Mouse (Mus musculus): Measurements from ENCODE around the gene Pnlip.

Gene Pnlip

DNA sequence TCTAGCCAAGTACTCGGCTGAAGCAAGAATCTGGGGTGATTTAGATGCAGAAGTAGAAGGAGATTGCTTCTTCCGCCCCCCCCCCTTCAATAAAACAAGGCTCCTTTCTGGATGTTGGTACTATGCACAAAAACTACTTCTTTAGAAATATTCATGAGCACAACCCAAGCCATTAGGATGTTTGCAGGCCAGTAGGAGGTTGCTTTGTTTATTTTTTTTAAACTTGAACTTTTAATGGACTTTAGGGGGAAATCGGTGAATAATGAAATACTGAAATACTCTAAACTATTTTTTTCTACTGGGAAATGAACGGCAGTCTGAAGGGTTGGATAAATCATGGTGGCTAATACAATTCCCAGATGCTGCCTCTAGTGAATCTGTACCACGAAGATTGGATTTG, at the start of gene Pnlip:
Pnlip (plus strand) TSS at position 301 of the 400 bp plus-strand sequence.
- no peak for DNase-seq (ENCODE audit: low read depth, low spot score)

DNA sequence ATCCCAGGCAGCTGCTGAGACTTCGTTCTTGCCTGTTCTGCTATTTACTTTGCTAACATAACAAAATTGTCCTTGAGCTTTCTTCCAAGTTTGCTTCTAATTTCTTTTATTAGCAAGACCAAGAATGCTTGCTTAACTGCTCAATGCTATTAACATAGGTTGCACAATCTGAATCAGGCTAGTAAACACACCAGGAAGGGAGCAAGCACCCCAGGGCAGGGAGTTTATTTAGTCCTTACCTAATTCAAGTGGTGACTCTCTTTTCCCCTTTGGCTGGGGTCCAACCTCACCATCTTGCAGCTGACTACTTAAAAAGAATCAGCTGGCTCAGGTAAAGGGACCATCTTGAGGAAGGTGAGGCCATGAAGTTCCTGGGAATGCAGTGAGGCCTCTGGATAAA, 42.6 kb upstream of the Pnlip start:
- no peak for DNase-seq (ENCODE audit: low read depth, low spot score)

DNA sequence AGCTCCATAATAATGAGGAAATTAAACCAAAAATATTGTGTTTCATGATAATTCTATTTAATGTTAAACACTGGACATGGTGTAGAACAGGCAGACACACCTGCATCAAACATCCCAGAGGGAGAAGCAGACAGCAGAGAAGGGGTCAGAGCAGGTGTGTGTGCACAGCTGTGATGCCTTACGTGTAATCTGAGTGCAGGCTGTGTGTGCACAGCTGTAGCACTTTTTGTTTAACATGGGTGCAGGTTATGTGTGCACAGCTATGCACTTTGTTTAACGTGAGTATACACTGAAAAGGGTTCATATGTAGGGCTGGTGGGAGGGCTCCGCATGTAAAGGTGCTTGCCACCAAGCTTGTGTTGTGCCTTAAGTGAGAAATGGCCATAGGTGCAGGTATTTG, 39.6 kb upstream of the Pnlip start:
- DNase-seq (ENCODE audit: low read depth, low spot score) = no peak

DNA sequence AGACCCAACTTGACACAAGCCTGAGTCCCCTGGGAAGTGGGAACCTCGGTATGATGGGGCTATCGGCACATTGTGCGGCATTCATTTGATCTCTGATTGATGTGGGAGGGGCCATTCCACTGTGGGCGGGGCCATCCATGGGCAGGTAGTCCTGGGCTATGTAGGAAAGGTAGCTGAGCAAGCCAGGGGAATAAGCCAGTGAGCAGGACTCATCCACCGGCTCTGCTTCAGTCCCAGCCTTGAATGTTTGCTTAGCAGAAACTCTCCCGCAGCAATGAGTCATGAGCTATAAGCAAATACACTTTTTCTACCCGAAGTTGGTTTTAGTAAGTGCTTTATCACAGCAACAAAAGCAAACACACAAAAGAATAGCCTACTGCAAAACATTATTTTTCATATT, 35.7 kb upstream of the Pnlip start:
- no peak for DNase-seq (ENCODE audit: low read depth, low spot score)

DNA sequence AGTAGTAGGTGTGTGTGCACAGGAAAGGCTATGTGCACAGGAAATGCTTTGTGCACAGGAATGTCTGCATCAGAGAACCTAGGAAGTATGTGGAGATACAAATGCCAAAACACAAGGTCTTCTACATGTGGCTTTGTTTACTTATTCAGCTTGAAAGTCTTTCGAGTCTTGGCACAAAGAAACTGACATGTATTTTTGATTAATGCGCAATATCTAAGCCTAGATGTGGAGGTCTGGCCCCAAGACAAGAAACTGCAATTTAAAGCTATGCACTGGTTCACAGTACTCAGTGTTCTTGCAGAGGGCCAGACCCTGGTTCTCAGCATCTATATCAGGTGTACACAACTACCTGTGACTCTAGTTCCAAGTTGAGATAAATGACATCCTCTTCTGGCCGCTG, 31.6 kb upstream of the Pnlip start:
- no peak for DNase-seq (ENCODE audit: low read depth, low spot score)

DNA sequence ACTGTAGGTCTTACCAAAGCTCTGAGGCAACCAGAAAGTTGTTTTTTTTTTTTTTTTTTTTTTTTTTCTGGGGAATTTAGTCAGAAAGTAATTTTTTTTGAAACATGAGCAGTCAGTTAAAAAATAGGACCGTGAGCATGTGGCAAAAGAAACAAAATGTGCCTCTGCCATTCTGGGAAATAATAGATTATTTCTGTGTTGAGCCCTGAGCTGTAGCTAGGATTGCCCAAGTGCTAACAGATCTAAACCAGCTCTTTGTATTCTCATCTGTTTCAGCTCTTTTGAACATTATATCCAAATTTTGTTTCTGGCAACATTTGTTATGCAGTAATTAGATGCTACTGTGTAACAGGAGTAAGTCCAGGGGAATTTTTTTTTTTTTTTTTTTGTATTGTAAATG, 30.7 kb upstream of the Pnlip start:
- DNase-seq (ENCODE audit: low read depth, low spot score) = no peak

DNA sequence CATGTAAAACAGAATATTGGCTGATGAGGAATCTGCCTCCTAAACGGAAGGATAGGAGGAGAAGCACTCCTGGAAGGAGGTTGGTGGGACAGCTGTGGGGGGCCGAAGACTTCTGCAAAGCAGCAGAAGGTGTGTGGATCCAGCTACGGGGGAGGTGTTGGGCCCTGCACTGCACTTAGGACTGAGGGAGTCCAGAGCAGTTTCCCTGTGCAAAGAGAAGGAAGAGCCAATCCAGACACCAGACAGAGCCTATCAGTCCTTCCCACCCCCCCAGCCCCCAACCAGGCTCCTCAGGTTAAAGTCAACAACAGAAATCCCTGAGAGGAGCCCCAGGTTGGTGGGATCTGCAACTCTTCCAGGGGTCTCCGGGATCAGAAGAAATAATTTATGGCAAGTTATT, 27.5 kb upstream of the Pnlip start:
- DNase-seq (ENCODE audit: low read depth, low spot score) = no peak

DNA sequence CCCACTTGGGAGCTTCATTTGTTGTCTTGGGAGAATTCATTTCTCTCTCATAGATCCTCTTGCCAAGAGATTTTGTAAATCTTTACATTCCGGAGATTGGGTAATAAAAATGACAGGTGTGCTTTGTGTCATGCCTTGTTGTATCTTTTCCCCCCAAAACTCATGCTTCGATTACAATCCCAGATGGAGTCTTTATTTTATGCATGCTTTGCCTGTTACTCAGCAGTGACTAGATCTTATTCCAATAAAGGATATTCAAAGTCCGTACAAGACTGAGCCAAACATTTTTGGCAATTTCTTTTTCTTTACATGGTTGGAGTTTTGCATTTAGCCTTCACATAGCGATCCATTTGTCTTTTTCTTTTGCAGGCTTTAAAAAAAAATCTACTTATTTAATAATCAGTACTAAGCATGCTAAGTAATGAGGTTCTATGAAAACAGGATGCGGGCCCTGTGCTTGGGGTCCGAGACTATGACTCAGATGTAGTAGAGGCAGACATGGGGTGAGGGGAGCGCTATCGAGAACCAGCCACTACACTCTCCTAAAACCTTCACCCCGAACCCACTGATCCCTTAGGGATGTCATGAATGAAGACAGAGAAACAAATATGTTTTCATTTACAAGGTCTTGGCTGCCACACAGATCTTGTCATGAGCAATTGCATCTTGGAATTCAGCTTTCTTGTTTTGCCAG, 26.9 kb upstream of the Pnlip start:
- no peak for DNase-seq (ENCODE audit: low read depth, low spot score)

DNA sequence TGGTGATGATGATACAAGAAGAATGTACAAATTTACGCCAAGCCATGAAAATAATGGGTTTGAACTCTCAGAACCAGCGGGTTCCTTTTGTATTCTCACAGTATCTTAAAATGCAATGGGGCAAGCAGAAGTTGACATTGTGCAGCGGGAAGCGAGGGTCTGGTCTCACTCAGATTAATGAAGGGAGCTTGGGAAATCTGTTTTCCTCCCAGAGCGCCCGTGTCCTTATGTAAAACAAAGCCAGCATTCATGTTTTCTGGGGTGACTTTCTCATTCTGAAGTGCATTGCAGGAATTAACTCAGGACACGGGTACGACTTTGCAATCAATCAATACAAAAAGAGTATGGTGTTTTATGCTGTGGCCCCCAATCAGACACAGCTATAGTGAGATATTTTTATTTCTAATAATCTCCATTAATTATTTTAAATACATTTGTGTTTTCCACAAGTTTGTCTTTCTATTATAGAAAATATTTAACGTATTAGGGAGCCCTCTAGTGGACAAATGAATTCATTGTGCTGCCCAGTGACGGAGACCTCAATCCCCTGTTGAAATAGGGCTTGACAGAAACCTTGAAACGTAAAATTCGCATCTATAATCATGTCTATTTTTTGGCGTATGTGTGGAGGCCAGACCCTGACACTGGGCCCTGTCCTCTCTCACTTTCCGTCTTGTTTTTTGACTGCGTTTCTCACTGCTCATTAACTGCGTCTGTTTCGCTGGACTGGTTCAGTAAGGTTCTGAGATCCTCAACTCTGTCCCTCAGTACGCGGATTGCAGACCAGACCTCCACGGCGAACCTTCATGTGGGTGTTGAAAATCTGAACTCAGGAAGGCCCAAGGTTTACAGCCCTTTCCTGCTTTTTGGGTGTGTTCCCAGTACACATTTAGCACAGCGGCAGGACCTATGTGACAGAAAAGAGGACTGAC, 24.6 kb upstream of the Pnlip start:
- no peak for DNase-seq (ENCODE audit: low read depth, low spot score)

DNA sequence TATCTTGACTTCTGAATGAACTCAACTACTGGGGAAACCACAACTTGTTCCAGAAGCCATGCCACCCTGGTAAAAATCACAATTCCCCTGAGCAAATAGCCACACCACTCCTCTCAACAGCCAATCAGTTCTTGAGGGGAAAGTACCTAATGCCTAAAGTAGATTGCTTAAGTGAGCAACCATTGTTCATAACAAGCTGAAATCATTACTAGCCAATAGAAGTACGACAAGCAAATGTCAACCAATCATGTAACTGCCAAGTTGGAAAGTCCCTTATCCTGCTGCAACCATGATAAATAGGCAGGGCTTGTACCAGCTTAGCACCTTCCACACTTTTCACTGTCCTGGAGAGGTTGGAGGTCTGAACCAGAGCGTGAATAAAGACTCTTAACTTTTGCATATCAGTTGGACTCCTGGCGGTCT, 22.9 kb upstream of the Pnlip start:
- DNase-seq (ENCODE audit: low read depth, low spot score) = no peak

DNA sequence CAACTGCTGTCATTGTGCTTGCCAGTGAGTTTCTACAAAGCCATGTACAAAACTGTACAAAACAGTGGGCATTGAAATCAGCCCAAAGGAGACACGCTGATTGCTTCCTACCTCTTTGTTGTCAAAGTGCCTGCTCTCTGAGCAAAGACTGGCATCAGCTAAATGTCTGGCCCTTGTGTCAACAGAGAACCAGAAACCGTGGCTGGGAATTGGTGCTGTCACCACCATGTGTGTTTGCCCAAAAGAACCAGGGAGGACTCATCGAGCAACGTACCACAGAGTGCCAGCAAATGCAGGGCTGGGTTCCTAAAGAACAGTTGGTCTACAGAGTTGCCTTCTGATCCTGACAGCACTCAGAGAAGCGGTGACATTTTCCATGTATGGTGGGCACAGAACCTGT, 2.3 kb upstream of the Pnlip start:
- no peak for DNase-seq (ENCODE audit: low read depth, low spot score)

DNA sequence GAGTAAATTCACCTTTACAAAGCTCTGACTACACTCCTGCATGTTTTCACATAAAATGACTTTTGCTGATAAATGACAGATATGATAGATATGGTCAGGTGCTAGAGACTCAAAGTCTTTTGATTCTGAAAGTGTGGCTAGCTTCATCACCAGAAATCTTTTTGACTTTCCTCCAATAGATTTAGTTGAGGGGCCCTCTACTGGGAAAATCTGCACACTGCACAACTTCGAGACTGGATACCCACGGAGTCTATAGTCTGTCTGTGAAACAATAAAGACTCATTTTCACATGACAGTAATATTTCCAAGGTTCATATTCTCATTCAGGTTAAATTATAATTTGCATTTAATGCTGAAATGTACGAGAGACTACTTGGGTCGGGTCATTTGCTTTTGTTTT, 9.8 kb downstream of the Pnlip start:
- DNase-seq (ENCODE audit: low read depth, low spot score) = no peak

DNA sequence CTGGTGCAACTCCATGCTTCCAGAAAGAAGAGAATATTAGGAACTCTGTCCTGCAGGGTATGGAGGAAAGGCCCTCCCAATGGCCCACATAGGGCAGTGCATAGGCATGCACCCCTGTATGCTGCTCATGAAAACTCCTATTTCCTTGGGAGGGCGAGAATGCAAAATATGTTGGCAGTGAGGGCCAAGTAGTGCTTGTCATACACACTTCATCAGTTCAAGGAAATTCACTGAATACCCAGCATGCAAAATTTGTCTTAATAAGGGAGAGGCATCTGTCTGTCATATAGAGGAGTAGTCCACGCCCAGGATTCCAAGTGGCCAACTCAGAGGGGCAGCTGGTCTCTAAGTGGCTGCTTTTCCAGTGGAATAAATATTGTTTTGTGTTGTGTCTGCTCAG, 11.0 kb downstream of the Pnlip start:
- no peak for DNase-seq (ENCODE audit: low read depth, low spot score)

DNA sequence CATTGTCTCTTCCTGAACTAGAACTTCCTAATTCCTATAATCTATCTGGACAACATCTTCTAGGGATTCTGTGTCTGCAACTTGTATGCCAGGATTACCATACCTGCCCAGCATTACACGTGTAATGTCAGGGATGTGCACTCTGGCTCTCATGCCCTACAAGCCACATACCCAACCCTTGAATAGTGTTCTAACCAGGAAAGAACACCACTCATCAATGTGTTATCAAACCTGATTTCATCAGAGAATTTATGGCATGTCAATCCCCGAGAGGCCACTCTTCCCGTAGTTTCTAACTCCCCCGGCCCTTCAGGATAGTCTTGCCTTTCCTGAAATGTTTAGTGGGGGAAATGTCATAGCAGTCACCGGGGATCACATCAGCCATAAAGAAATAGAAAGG, 12.6 kb downstream of the Pnlip start:
- DNase-seq (ENCODE audit: low read depth, low spot score) = no peak

DNA sequence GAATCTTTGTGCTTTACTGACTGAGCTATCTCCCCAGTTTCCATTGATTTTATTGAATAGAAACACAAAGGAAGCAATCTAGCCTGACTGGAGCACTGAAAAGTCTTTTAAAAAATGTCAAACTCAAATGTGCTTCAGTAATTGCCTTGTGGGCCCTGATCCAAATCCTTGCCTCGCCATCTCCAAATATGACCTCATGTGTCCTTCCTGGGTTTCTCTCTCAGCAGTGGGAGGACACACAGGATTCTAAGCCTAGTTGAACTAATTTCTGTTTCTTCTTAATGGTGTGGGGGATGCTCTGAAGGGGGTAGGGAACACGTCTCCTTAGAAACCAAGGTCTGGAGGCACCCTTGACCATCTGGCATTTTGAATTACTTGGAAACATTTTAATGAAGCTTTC, 22.3 kb downstream of the Pnlip start:
- no peak for DNase-seq (ENCODE audit: low read depth, low spot score)

DNA sequence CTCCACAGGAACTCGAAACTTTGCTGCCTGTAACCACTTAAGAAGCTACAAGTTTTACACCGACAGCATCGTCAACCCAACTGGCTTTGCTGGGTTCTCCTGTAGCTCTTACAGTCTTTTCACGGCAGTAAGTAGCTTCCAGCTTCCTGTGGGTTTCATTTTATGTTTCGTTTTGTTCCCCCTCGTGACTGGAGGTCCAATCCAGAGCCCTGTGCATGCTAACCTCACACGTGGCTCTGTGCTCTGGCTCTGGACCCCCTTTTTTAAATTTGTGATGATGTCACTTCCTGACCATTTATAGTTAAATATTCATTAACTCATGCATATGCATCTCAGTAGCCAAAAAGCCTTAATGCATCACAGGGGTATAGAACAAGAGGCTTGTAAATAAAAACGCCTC, 24.8 kb downstream of the Pnlip start:
- no peak for DNase-seq (ENCODE audit: low read depth, low spot score)

DNA sequence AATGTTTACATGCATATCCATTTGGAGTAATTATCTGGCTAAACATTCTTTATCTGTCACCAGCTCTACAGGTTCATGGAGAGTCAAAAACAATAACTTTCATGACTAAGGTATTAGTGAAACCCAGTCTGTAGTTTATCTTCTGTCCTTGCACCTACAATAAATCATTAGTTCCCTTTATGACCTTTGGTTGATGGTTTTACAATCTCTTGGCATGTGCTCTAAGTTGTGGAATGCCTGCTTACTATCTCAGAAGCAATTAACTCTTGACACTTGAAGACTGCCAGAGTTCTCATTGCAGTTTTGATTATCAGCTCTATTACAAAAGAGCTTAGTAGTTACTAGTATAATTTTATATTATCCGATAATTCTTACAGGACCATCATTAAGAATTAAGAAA, 36.6 kb downstream of the Pnlip start:
- no peak for DNase-seq (ENCODE audit: low read depth, low spot score)

DNA sequence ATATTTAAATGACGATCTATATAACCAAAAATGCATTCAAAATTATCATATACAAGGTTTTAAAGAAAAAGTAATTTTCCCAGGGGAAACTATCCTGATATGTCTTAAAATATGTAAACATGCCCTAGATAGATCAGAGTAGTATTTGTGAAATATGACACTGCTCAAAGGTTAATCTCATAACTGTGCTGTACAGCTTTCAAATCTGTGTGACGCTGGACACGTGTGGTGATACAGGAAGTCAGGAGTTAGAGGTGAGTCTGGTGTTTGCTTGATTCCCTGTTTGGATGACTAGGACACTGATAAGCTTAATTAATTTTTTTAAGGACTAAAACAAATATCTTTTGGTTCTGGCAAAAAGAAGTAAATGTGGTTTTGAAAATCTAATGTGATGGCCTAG, 43.0 kb downstream of the Pnlip start:
- DNase-seq (ENCODE audit: low read depth, low spot score) = no peak

DNA sequence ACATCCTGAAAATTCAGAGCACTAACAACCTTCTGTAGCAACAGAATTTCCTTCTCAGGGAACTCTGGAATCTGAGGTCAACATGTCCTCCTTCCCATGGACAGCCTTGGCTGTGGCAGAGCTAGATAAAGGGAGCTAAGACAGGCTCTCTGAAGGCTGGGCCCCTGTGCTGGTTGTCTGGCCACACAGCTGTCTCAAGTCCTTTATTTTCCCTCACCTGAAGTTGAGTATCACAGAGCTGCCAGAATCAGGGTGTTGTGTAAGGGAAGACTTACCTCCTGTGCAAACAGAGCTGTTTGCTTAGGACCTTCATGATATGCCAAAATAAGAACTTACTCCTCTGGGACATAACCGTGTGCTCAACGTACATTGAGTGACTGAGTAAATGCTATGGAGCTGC, 43.9 kb downstream of the Pnlip start:
- no peak for DNase-seq (ENCODE audit: low read depth, low spot score)

DNA sequence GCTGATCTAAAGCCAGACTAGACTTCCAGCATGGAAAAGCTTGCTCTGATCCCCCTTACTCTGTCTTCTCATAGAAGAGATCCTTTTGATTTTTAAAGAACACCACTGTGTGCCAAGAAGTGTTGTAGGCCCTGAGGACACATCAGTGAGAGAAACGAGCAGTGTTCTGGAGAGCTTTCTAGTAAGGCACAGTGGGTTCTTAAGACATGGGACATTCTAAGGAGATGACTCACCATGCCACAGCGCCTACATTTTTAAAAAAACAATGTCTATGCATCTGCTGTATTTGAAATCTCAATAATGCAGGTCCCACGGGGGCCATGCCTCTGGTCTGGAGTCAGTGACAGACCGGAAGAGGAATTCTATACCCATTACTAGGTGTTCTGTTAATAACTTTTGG, 52.3 kb downstream of the Pnlip start:
- no peak for DNase-seq (ENCODE audit: low read depth, low spot score)

DNA sequence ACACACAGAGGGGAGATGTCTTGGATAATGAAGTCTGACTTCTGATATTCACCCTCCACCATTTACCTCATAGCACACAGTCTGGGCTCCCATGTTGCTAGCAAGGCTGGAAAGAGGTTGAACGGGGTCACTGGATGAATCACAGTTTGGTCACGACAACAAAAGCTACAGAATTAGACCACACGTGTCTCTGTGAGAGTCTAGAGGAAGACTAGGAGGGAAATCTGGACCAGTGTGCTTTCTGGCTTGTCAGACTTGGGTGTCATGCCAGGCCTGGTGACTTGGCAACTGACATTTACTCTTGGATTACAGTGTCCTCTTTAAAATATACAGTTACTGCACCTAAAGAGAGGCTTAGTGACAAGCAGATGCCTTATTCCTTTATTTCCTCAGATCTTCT, 56.3 kb downstream of the Pnlip start:
- no peak for DNase-seq (ENCODE audit: low read depth, low spot score)

DNA sequence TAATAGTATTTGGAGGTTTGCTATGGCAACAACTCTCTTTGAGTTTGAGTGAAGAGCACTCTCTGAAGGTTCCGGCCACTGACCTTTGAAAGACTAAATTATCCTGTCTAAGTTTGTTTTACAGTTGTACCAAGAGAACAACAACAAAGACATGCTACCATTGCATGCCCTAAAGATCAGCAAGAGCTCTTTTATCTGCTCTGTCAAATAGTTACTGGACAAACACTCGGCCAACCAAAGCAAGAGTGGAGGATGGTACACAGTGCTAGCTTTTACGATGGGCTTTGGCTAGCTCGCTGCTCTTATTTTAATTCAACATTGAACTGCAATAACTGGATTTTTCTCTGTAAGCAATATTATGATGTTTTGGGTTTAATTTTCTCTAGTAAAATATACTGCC, 65.6 kb downstream of the Pnlip start:
- no peak for DNase-seq (ENCODE audit: low read depth, low spot score)

DNA sequence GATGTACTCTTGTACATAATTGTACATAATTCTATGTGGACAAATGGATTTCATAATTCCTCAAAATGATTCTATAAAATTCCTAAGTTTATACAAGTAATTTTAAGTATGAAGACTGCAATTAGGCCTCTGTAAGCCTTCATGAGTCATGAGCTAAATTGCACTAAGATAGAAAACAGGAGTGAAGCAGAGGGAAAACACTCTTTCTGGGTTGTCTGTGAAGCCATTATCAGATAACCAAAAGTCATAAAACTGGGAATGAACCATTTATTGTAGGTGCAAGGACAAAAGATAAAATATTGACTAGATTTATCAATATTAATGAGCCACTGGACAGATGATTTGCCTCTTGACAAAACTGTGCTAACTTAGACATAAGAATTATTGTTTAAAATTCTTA, 68.1 kb downstream of the Pnlip start:
- no peak for DNase-seq (ENCODE audit: low read depth, low spot score)

Data from WW6 (cell line).